Mouse (Mus musculus) liver, adult 2 months (tissue): Measurements from ENCODE around the gene Ephb2.

Source experiments
- CTCF ChIP-seq: fragments of 200-500 bp; IDR thresholded peaks from 2 replicates; pipeline ENCODE4 v1.5.1; 2011; ENCODE audit warnings: low read depth, low read length, control low read depth
- POLR2A ChIP-seq: fragments of 200-500 bp; IDR thresholded peaks from 2 replicates; pipeline ENCODE4 v1.6.1; 2011; ENCODE audit warnings: low read length, control low read depth; ENCODE audit not compliant: insufficient read depth; ENCODE audit errors: extremely low read depth

GRCm38 (mm10) chr4:136703351-136703750, 132.4 kb downstream of the Ephb2 start:
- no peak for TF ChIP-seq CTCF
- no peak for TF ChIP-seq POLR2A
